Mouse (Mus musculus) C2C12 (cell line): ENCODE results near the gene Resf1. TPM values are rescaled to one million over a fixed set of nuclear protein-coding genes. Genes with fewer than 3 reads are reported as not detected.
A peak's percentile ranks its signal among the peaks of the same experiment; 100 is the strongest.

Source experiments
- H3K27me3 ChIP-seq: one replicate; pipeline ENCODE4 v1.6.1; 2011; ENCODE audit not compliant: control insufficient read depth, insufficient read depth, insufficient read length
- H3K36me3 ChIP-seq: one replicate; pipeline ENCODE4 v1.6.1; 2011; ENCODE audit not compliant: control insufficient read depth, insufficient read depth
- H3K4me3 ChIP-seq: one replicate; pipeline ENCODE4 v1.5.1; 2011; ENCODE audit warnings: mild to moderate bottlenecking, control low read depth; ENCODE audit not compliant: poor library complexity, insufficient read depth, severe bottlenecking
- H3K79me2 ChIP-seq: one replicate; pipeline ENCODE4 v1.6.1; 2011; ENCODE audit not compliant: control insufficient read depth, insufficient read depth
- H3K79me3 ChIP-seq: one replicate; pipeline ENCODE4 v1.6.1; 2011; ENCODE audit warnings: low read depth, control low read depth
- H3ac ChIP-seq: one replicate; pipeline ENCODE3; 2011; ENCODE audit warnings: low read depth; ENCODE audit not compliant: control insufficient read depth, insufficient read length
- CEBPB ChIP-seq: IDR thresholded peaks from one replicate; pipeline ENCODE4 v1.6.1; 2011; ENCODE audit warnings: low read depth, mild to moderate bottlenecking, control low read depth, moderate library complexity
- CTCF ChIP-seq: IDR thresholded peaks from one replicate; pipeline ENCODE4 v1.5.1; 2011; ENCODE audit not compliant: control insufficient read depth, insufficient read depth, insufficient read length
- FOSL1 ChIP-seq: IDR thresholded peaks from one replicate; pipeline ENCODE4 v1.8.0; 2011; ENCODE audit warnings: mild to moderate bottlenecking, low read length; ENCODE audit not compliant: poor library complexity, insufficient read depth, severe bottlenecking
- MAX ChIP-seq: IDR thresholded peaks from one replicate; pipeline ENCODE4 v1.6.1; 2011; ENCODE audit warnings: mild to moderate bottlenecking, control low read depth
- MYOD1 ChIP-seq: IDR thresholded peaks from one replicate; pipeline ENCODE4 v1.6.1; 2011; ENCODE audit warnings: low read depth; ENCODE audit not compliant: control insufficient read depth, insufficient read length
- MYOG ChIP-seq: IDR thresholded peaks from one replicate; pipeline ENCODE4 v1.6.1; 2011; ENCODE audit not compliant: control insufficient read depth, insufficient read length; ENCODE audit errors: extremely low read depth
- USF1 ChIP-seq: IDR thresholded peaks from one replicate; pipeline ENCODE4 v1.6.1; 2011; ENCODE audit warnings: low read depth, mild to moderate bottlenecking, control low read depth, moderate library complexity
- polyA plus RNA-seq: library from polyadenylated mRNA; unstranded; fragments of >200 nt; fragmentation: generic; extraction: Trizol; gene quantifications from one replicate; pipeline ENCODE4 v1.2.1, GENCODE M21; 2012; ENCODE audit warnings: missing spikeins

The Resf1 gene
- polyA plus RNA-seq, 1 experiment = 4.3 TPM

DNA sequence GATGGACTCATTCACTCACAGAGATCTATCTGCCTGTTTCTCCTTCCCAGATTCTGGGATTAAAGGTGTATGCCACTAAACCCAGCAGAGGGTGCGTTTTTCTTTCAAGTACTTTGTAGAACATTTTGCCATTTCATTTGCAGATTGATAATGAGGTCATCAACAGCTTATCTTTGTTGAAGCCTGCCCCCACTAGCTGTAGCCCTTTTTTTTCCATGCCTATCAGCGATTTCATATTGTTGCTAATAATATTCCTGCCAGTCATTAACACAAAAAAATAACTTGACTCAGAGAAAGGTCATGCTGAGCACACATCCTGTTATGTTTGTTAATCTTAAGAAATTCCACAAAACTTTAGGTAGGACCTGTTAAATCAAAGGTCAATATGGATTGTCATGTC is 2.1 kb upstream of the Resf1 start:
- Histone ChIP-seq H3K79me2 (peaks cover 27% of the 10 kb centered on the region), H3ac (no peak overlapping the region), H3K36me3 (peaks cover 6% of the 10 kb centered on the region), H3K4me3 (no peak overlapping the region), H3K27me3 (no peaks in the 10 kb centered on the region), H3K79me3 (peaks cover 19% of the 10 kb centered on the region)
- TF ChIP-seq MYOG (no peak), MAX (no peak), CEBPB (no peak), CTCF (no peak), MYOD1 (no peak), FOSL1 (no peak), USF1 (no peak)

DNA sequence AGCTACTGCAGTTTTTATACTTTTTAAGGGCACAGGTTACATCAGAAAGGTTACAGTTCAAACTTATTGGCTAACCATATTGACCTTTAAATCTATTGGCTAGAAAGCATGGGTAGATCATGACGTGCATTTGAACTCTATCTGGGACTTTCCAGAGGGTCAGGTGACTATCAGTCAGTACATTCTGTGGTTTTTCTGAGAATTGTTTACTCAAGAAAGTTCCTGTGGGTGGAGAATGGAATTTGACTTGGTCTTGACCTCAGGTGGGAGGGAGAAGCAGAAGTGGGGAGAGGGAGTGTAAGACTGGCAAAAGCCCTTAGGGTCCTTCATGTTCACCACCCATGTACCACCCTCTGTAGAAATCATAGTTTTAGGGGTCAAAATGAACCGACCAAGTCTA is 1.4 kb upstream of the Resf1 start:
- Histone ChIP-seq H3K4me3 (no peak overlapping the region), H3K79me3 (peaks cover 22% of the 10 kb centered on the region), H3K27me3 (no peaks in the 10 kb centered on the region), H3K79me2 (peaks cover 34% of the 10 kb centered on the region), H3ac (no peak overlapping the region), H3K36me3 (peaks cover 13% of the 10 kb centered on the region)
- no peak for TF ChIP-seq CTCF
- no peak for TF ChIP-seq MYOD1
- peak; percentile 46 for TF ChIP-seq USF1
- TF ChIP-seq CEBPB = no peak
- TF ChIP-seq MAX = no peak
- no peak for TF ChIP-seq FOSL1
- TF ChIP-seq MYOG = no peak

DNA sequence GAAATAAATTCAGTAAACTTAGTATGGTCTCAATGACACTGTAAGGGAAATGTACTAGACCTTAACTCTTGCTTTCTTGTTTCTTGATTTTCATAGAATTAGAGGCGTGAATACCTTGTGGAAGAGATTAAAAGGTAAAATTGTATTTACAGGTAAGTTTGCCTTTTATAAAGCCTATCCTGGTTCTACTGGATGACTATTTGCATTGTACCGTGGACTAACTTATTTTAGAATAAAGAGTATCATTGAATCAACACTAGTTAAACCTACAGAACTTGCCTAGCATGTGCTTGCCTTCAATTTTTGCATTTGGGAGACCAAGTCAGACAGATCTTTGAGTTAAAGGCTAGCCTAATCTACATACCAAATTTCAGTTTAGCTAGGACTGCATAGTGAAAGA is 1.0 kb downstream of the Resf1 start:
- peaks cover 39% of the 10 kb centered on the region for H3K79me3 ChIP-seq
- TF ChIP-seq MYOG = no peak
- TF ChIP-seq FOSL1 = no peak
- TF ChIP-seq CTCF = no peak
- TF ChIP-seq MAX = no peak
- no peak for TF ChIP-seq MYOD1
- TF ChIP-seq CEBPB = no peak
- TF ChIP-seq USF1 = no peak
- no peaks in the 10 kb centered on the region for H3K27me3 ChIP-seq
- H3ac ChIP-seq = peak overlapping the region; percentile 47
- H3K79me2 ChIP-seq = peaks cover 59% of the 10 kb centered on the region
- peaks cover 38% of the 10 kb centered on the region for H3K36me3 ChIP-seq
- H3K4me3 ChIP-seq = peak overlapping the region; percentile 66

DNA sequence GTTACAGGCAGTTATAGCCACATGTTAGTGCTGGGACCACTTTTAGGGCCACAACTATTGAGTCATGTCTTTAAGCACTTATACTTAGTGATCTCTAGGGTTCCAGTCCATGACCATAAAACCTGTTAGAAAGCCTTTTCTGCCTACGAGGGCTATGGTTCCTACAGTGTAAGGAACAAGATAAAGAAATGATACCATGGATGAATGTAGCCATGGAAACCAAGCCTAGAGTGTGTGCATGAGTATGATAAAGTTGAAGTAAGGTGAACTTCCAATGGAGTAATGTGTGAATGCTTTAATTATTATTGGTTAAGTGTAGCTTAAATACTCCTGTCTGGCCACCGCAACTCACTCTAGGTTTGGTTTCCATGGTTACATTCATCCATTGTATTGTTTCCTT is 1.8 kb downstream of the Resf1 start:
- Histone ChIP-seq H3K79me3 (peaks cover 45% of the 10 kb centered on the region), H3ac (no peak overlapping the region), H3K4me3 (peak overlapping the region; percentile 66), H3K36me3 (peaks cover 46% of the 10 kb centered on the region), H3K79me2 (peaks cover 66% of the 10 kb centered on the region), H3K27me3 (no peaks in the 10 kb centered on the region)
- TF ChIP-seq MYOD1 (no peak), CTCF (no peak), USF1 (no peak), CEBPB (no peak), MAX (no peak), MYOG (no peak), FOSL1 (no peak)

DNA sequence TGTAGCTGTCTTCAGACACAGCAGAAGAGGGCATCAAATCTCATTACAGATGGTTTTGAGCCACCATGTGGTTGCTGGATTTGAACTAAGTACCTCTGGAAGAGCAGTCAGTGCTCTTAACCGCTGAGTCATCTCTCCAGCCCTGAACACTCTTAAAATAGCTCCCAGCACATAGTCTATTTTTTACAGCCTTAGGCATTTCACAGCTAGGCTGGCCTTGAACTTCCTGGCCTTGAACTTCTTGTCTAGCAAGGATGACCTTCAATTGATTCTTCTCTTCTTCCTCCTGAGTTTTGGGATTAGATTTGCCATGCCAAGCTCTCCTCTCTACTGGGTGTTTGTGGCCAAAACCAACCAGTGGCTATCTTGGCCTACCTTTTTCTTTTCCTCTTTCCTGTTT is 2.6 kb downstream of the Resf1 start:
- TF ChIP-seq FOSL1 (no peak), MYOD1 (no peak), MAX (no peak), CTCF (no peak), USF1 (no peak), CEBPB (no peak), MYOG (no peak)
- H3K79me2 ChIP-seq = peaks cover 74% of the 10 kb centered on the region
- peaks cover 52% of the 10 kb centered on the region for H3K36me3 ChIP-seq
- H3K27me3 ChIP-seq = no peaks in the 10 kb centered on the region
- H3K4me3 ChIP-seq = no peak overlapping the region
- H3ac ChIP-seq = no peak overlapping the region
- H3K79me3 ChIP-seq = peaks cover 45% of the 10 kb centered on the region

DNA sequence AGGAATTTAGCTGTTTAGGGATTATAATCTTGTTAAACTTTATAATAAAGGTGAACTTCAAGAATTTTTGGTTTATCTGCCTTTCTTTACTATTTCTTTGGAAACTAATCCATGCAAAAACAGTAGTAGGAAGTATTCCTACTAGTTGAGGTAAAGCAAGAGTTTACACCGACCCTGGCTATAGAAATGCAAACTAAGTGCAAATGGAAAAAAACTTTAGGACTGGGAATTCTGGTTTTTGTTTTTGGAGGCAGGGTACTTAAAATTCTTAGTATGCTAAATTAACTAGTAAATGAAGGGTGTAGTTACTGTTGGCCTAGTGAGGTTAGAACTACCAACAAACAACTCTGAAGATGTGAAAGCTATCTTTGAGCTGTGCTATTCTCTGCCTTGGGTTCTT is 3.0 kb downstream of the Resf1 start:
- TF ChIP-seq MAX = no peak
- no peak for TF ChIP-seq CTCF
- TF ChIP-seq FOSL1 = no peak
- TF ChIP-seq USF1 = no peak
- no peak for TF ChIP-seq CEBPB
- TF ChIP-seq MYOG = no peak
- no peak for TF ChIP-seq MYOD1
- peaks cover 57% of the 10 kb centered on the region for H3K36me3 ChIP-seq
- H3K79me2 ChIP-seq = peaks cover 77% of the 10 kb centered on the region
- no peaks in the 10 kb centered on the region for H3K27me3 ChIP-seq
- H3ac ChIP-seq = no peak overlapping the region
- peaks cover 45% of the 10 kb centered on the region for H3K79me3 ChIP-seq
- no peak overlapping the region for H3K4me3 ChIP-seq
